Mouse (Mus musculus) midbrain, postnatal 0 days (tissue): ENCODE results near the gene Camkmt. TPM values are rescaled to one million over a fixed set of nuclear protein-coding genes. Genes with fewer than 3 reads are reported as not detected.

Source experiments
- ATAC-seq: fragments of 200-750 bp; cut with Nextera tagmentation; 2 replicates; pipeline ENCODE4 v1.8.0; 2017; ENCODE audit warnings: moderate number of reproducible peaks, mild to moderate bottlenecking, moderate TSS enrichment, moderate library complexity; ENCODE audit not compliant: low FRiP score
- DNase-seq: peaks from one replicate; pipeline ENCODE4 v3.0.0-alpha.2; 2015; ENCODE audit warnings: low spot score
- H3K27ac ChIP-seq: fragments of 300-500 bp; sonication (generic); 2 replicates; pipeline ENCODE4 v1.5.1; 2014; ENCODE audit warnings: low read depth, mild to moderate bottlenecking, low read length, mixed read lengths
- H3K27me3 ChIP-seq: fragments of 300-500 bp; sonication (generic); 2 replicates; pipeline ENCODE4 v1.6.1; 2014; ENCODE audit warnings: low read length, control low read depth, mixed read lengths; ENCODE audit not compliant: insufficient read depth
- H3K36me3 ChIP-seq: fragments of 300-500 bp; sonication (generic); 2 replicates; pipeline ENCODE4 v1.6.1; 2014; ENCODE audit warnings: low read length, control low read depth, mixed read lengths; ENCODE audit not compliant: insufficient read depth
- H3K4me1 ChIP-seq: fragments of 300-500 bp; sonication (generic); 2 replicates; pipeline ENCODE4 v1.6.1; 2014; ENCODE audit warnings: mild to moderate bottlenecking, control low read depth, antibody characterized with exemption, low read length, mixed read lengths; ENCODE audit not compliant: insufficient read depth
- H3K4me2 ChIP-seq: fragments of 300-500 bp; sonication (generic); 2 replicates; pipeline ENCODE4 v1.6.1; 2014; ENCODE audit warnings: low read depth, mild to moderate bottlenecking, low read length, mixed read lengths; ENCODE audit not compliant: poor library complexity, severe bottlenecking
- H3K4me3 ChIP-seq: fragments of 300-500 bp; sonication (generic); 2 replicates; pipeline ENCODE4 v1.5.1; 2014; ENCODE audit warnings: low read depth, mild to moderate bottlenecking, low read length, moderate library complexity
- H3K9ac ChIP-seq: fragments of 300-500 bp; sonication (generic); replicated peaks from 2 replicates; pipeline ENCODE4 v1.6.1; 2014; ENCODE audit warnings: mild to moderate bottlenecking, low read length, moderate library complexity, mixed read lengths; ENCODE audit not compliant: poor library complexity, severe bottlenecking
- H3K9me3 ChIP-seq: fragments of 300-500 bp; sonication (generic); 2 replicates; pipeline ENCODE4 v1.6.1; 2016; ENCODE audit warnings: low read length, control low read depth
- CTCF ChIP-seq: IDR thresholded peaks from 2 replicates; pipeline ENCODE4 v1.5.1; 2016; ENCODE audit warnings: antibody characterized with exemption, mild to moderate bottlenecking
- WGBS: fragments of 180-500 bp; shearing (Covaris S2); extraction: QIAGEN DNeasy Blood & Tissue Kit; methylation state at CpG from one replicate; pipeline ENCODE4 v1.1.7; 2014; 5-methylcytosine and 5-hydroxymethylcytosine counted together
- polyA plus RNA-seq: library from polyadenylated mRNA; unstranded; fragments of >200 nt; fragmentation: Nextera tagmentation; extraction: Ambion mirVana; gene quantifications from 2 replicates; pipeline ENCODE4 v1.2.1, GENCODE M21; 2015
- total RNA-seq: library from RNA; depleted of rRNA; stranded (reverse); fragments of >200 nt; gene quantifications from 2 replicates; pipeline ENCODE4 v1.2.3, GENCODE M21; 2014

Camkmt gene
- total and polyA plus RNA-seq, 2 experiments from 2014 or later = 6.1 to 21.5 TPM

DNA sequence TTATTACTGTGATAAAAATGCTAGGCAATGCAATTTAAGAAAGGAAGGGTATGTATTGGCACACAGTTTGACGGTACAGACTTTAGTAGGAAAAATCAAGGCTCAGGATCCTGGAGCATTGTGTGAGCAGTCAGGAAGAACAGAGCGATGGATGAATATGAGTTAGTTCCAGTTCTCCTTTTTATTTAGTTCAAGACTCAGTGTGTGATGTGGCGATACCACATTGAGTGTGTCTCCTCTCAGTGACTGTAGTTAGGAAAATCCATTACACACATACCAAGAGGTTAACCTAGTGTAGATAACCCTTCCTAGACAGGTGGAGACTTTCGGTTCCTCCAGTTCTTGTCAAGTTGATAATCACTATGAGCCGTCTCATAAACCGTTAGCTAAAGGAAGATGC lies 1.4 kb downstream of the Camkmt start:
- WGBS = 96% methylated on average over 6 of the region's 6 CpGs

DNA sequence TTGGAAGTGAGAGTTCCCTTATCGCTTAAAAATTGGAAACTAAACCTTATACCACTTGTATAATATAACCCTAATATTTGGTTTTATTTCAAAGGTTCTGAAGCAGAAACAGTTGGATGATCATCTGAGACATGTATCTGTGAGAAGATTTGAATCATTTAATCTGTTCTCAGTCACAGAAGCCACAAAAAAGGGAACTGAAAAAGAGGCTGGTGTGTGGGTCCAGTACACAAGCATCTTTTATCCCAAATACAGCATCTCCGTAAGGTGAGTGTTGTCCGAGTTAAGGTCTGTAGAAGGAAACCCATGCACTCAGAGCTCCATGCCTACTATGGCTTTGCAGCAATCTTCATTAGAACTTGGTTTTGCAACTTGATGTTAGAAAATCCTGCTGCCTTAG lies 6.0 kb downstream of the Camkmt start:
- no peak for TF ChIP-seq CTCF
- H3K9ac ChIP-seq = no peak overlapping the region
- no peak overlapping the region for H3K4me2 ChIP-seq
- ATAC-seq (no peak), DNase-seq (no peak)
- WGBS = 93% methylated on average over 3 of the region's 3 CpGs
- H3K27ac ChIP-seq = no peak overlapping the region
- no peaks in the 10 kb centered on the region for H3K27me3 ChIP-seq
- peaks cover 16% of the 10 kb centered on the region for H3K36me3 ChIP-seq
- no peak overlapping the region for H3K4me3 ChIP-seq
- H3K9me3 ChIP-seq = no peaks in the 10 kb centered on the region
- H3K4me1 ChIP-seq = peaks cover 4% of the 10 kb centered on the region; the same call in 1 of the 2 replicates

More for the DNA sequence above, 1.4 kb downstream of the Camkmt start:
- no peaks in the 10 kb centered on the region for H3K36me3 ChIP-seq
- no peak for TF ChIP-seq CTCF
- no peak overlapping the region for H3K9ac ChIP-seq
- H3K4me3 ChIP-seq = no peak overlapping the region
- peaks cover 17% of the 10 kb centered on the region; the same call in 1 of the 2 replicates for H3K4me1 ChIP-seq
- no peaks in the 10 kb centered on the region for H3K27me3 ChIP-seq
- ATAC-seq (no peak), DNase-seq (no peak)
- no peaks in the 10 kb centered on the region for H3K9me3 ChIP-seq
- no peak overlapping the region for H3K27ac ChIP-seq
- peak overlapping the region; percentile 74; the same call in 1 of the 2 replicates for H3K4me2 ChIP-seq

DNA sequence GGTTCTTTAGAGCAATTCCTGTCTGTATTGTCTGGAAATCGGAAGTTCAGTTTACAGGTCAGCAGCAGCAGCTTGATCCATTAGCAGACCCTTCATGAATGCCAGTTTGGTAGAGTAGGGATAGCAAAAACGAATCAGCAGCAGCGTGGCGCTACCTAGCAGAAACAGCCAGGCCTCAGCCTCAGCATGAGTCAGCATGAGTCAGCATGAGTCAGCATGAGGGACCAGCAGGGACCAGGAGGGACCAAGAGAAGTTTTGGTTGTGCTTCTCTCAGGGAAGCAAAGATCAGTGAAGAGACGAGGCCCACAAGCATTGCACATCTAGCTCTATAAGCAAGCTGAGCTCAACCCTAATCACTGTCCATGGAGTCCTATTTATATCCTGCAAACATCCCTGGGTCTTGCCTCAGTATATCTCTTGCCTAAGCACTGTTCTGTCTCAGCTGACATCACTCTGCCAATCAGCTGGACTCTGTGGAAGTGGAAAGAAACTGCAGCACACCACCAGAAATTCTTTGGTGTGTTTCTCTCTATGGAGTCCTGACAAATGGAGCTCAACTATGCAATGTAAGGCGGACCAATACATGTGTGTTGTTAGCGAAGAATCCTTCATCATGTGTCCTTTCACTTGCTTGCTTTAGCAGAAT lies 8.4 kb downstream of the Camkmt start:
- no peak overlapping the region for H3K9ac ChIP-seq
- 90% methylated on average over 7 of the region's 7 CpGs for WGBS
- peaks cover 16% of the 10 kb centered on the region for H3K36me3 ChIP-seq
- no peak overlapping the region for H3K4me2 ChIP-seq
- no peak overlapping the region for H3K4me3 ChIP-seq
- DNase-seq (no peak), ATAC-seq (no peak)
- TF ChIP-seq CTCF = no peak
- no peaks in the 10 kb centered on the region for H3K27me3 ChIP-seq
- H3K27ac ChIP-seq = no peak overlapping the region
- H3K4me1 ChIP-seq = no peaks in the 10 kb centered on the region
- H3K9me3 ChIP-seq = no peaks in the 10 kb centered on the region

DNA sequence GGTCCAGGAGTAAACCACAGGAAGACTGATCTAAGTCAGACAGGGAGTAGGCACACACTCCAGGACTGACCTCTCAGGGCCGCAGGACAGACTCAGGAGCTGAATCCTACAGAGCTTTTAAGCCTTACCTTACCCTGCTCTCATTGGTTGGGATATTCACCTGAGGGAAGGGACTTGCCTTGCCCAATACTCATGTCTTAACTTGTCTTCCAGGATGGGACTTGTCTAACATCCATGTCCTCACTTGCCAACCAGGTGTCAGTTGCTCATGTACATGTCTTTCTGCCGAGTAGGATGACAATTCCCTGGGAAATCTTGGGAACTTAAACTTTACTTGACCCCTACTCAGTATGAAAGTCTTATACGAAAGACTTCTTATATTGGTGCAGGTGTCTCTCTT lies 9.9 kb downstream of the Camkmt start:
- no peak overlapping the region for H3K4me2 ChIP-seq
- DNase-seq = no peak
- H3K4me3 ChIP-seq = no peak overlapping the region
- no peak overlapping the region for H3K9ac ChIP-seq
- H3K9me3 ChIP-seq = no peaks in the 10 kb centered on the region
- H3K4me1 ChIP-seq = no peaks in the 10 kb centered on the region
- no peak overlapping the region for H3K27ac ChIP-seq
- no peak for ATAC-seq
- 93% methylated on average over 3 of the region's 3 CpGs for WGBS
- H3K27me3 ChIP-seq = no peaks in the 10 kb centered on the region
- TF ChIP-seq CTCF = no peak
- H3K36me3 ChIP-seq = peaks cover 16% of the 10 kb centered on the region

DNA sequence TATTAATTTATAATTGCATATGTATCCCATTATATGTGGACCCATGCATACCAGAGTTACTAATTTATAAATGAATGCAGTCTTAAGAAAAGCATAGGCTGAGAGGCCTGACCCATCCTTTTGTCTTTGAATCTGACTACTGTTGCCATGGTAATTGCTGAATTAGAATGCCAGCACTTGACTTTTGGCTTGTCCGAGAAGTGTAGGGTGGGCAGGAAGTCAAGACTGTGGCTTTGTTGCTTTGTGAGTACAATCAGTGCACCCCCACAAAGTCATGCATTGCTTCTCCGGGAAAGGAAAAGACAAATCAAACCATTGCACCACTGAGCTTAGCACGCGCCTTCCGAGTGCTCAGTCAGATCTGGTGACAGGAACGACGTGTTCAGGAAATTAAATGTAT lies 11.4 kb downstream of the Camkmt start:
- Histone ChIP-seq H3K36me3 (peaks cover 16% of the 10 kb centered on the region), H3K4me3 (no peak overlapping the region), H3K27ac (no peak overlapping the region), H3K9ac (no peak overlapping the region), H3K27me3 (no peaks in the 10 kb centered on the region), H3K9me3 (no peaks in the 10 kb centered on the region), H3K4me1 (no peaks in the 10 kb centered on the region), H3K4me2 (no peak overlapping the region)
- no peak for ATAC-seq
- DNase-seq = peak; percentile 24
- TF ChIP-seq CTCF = no peak
- WGBS = 55% methylated on average over 7 of the region's 7 CpGs

DNA sequence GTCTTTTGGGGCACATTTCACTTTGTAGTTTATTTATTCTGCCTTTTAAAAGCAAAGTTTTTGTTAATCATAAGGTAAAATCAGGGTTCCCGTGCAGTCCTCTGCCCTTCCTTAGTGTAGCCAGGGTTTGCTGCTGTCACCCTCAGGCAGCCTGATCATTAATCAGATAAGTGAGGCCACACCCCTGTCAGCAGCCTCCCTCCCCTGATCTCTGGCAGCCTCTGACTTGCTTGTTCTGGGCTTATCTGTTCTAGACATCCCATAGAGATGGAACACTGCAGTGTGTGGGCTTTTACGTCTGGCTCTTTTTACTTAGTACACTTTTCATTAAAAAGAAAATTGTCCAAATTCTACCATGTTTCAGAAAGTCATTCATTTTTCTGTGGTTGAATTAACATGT lies 13.0 kb downstream of the Camkmt start:
- Histone ChIP-seq H3K4me3 (no peak overlapping the region), H3K27me3 (no peaks in the 10 kb centered on the region), H3K9me3 (no peaks in the 10 kb centered on the region), H3K36me3 (peaks cover 7% of the 10 kb centered on the region; the same call in 1 of the 2 replicates), H3K9ac (no peak overlapping the region), H3K4me2 (no peak overlapping the region), H3K4me1 (no peaks in the 10 kb centered on the region), H3K27ac (no peak overlapping the region)
- DNase-seq (no peak), ATAC-seq (no peak)
- WGBS = 61% methylated on average over 2 of the region's 2 CpGs
- no peak for TF ChIP-seq CTCF
